Mouse (Mus musculus) adrenal gland, adult 2 months (tissue): ENCODE measurements around the gene Syt7. TPM values are rescaled to one million over a fixed set of nuclear protein-coding genes. Genes with fewer than 3 reads are reported as not detected.
A peak's percentile ranks its signal among the peaks of the same experiment; 100 is the strongest.

Experiments
- DNase-seq: peaks from one replicate; pipeline ENCODE4 v3.0.0; 2021
- polyA plus RNA-seq: library from polyadenylated mRNA; depleted of rRNA; stranded (reverse); fragments of >200 nt; gene quantifications from 2 replicates; pipeline ENCODE4 v1.2.3, GENCODE M21; 2012
- total RNA-seq, 2 experiments: library from RNA; stranded (reverse); gene quantifications; 2 replicates each; pipeline ENCODE4 v1.2.3; 2021

Syt7 gene
- total and polyA plus RNA-seq, 3 experiments: 13.5 to 38.3 (median 27.2) TPM

DNA sequence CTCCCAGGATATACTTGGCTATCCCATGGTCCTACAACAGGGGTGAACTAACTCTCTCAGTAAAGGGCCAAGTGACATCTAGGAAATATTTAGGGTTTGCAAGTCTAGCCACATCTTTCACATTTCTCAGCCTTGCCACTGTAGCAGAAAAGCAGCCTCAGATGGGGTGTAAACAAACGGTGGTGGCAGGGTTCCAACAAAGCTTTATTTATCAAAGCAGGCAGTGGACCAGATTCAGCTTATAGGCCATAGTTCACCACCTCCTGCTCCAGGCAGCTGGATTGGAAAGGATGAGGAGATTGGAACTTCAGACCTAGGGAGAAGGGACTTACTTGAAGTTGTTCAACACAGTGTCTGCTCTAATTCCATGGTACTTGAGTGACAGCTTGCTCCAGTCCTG lies 35.9 kb downstream of the Syt7 start:
- no peak for DNase-seq

- no peak for DNase-seq
Measured at GRCm38 (mm10) chr19:10425484-10426270, 36.8 kb downstream of the Syt7 start.

DNA sequence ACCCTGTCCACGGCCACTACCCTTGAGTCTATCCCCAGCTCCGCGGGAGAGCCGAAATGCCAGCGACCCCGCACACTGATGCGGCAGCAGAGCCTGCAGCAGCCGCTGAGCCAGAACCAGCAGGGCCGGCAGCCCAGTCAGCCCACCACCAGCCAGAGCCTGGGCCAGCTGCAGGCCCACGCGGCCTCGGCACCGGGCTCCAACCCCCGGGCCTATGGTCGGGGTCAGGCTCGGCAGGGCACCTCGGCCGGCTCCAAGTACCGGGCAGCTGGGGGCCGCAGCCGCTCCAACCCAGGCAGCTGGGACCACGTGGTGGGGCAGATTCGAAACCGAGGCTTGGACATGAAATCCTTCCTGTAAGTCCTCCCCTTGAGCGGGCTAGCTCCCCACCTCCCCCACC lies 37.4 kb downstream of the Syt7 start:
- DNase-seq: no peak

GRCm38 (mm10) chr19:10426793-10427192 lies 37.9 kb downstream of the Syt7 start:
- DNase-seq: no peak

GRCm38 (mm10) chr19:10427431-10427830 lies 38.5 kb downstream of the Syt7 start:
- no peak for DNase-seq

GRCm38 (mm10) chr19:10429371-10429770 lies 40.5 kb downstream of the Syt7 start:
- DNase-seq: no peak

DNA sequence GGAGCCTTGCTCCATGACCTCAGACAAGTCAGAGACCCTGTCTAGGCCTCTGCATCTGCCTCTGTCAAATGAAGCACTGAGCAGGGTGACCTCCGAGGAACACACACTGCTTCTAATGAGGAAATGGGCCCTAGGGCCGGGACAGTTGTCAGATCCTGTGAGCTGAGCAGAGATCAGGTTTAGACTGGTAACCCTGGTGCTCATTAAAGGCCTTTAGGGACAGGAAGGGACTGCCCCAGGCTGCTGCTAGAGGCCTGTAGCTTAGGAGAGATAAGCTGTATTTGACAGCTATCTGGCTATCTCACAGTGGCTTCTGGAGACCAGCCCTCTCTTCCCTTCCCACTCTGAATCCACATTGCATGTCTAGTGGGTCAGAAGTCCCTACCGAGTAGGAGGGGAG lies 42.5 kb downstream of the Syt7 start:
- DNase-seq: no peak

- DNase-seq: no peak
Measured at GRCm38 (mm10) chr19:10431841-10432240, 43.0 kb downstream of the Syt7 start.

GRCm38 (mm10) chr19:10433225-10433624 lies 44.3 kb downstream of the Syt7 start:
- DNase-seq: no peak

GRCm38 (mm10) chr19:10433879-10434540 lies 45.1 kb downstream of the Syt7 start:
- DNase-seq: no peak

DNA sequence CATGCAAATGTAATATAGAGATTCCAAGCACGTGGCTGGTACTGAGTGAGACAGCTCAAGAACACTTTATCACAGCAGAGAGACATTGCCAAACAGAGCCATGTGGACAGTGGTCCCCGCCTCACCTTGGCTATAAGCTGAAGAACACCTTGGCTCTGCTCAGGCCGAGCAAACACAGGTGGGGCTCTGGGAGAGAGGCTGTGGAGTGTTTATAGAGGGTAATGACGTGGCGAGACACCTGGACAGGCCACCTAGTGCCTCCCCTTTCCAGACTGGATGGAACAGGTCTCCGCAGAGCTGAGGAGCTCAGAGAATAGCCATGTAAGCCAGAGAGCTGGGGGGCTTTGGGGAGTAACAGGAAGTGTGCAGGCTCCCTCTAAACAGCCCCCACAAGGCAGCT lies 46.0 kb downstream of the Syt7 start:
- DNase-seq: no peak

GRCm38 (mm10) chr19:10435908-10436307 lies 47.0 kb downstream of the Syt7 start:
- DNase-seq: peak; percentile 75

DNA sequence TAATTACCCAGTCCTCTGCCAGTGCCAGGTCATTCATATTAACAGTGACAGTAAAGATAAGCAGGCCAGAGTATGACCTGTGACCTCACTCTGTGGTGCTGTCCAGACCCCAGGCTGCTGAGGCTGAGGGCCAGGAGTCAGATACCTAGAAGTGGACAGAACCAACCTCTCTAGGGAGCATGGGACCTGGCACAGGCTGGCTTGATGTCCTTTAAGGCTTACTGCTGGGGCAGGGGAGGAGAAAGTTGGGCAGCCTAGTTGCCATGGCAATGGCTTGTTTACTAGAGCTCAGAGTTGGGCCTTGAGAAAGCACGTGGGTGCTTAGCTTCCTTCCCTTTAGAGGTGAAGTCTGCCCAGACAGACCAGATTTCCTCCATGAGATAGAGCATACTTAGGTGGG lies 47.8 kb downstream of the Syt7 start:
- DNase-seq: peak; percentile 42

DNA sequence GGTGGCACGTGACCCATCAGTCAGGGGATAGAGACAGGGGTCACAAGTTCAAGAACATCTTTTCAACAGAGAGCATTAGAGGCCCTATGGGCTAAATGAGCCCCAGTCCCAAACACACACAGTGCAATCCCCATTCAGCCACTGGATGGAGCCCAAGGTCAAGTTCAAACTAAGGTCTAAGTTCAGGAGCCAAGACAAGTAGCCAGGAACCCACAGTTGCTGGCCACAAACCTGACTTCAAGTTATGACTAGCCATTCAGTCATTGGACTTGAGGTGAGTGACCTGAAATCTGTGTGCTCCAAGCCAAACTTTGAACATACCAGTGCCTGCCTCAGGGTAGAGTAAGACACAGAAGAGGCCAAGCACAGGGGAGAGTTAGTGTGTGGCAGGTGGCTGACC lies 48.6 kb downstream of the Syt7 start:
- DNase-seq: no peak

GRCm38 (mm10) chr19:10444685-10445369 lies 55.9 kb downstream of the Syt7 start:
- DNase-seq: no peak

DNA sequence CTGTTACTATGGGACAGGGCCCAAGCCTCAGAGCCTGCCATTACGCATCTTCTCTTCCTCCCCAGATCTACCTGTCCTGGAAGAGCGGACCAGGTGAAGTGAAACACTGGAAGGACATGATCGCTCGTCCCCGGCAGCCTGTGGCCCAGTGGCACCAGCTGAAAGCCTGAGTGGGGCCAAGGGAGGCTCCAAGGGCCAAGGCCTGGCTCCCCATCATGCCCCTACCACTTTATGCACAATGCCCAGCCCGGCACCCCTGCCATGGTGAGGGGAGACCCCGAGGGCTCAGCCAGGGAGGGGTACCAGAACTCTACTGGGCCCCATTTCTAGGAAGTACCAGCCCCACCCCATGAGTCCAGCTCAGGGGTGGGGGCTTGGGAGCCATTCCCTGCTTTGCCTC lies 59.4 kb downstream of the Syt7 start:
- DNase-seq: no peak

GRCm38 (mm10) chr19:10449190-10449589 lies 60.3 kb downstream of the Syt7 start:
- DNase-seq: no peak

- DNase-seq: peak; percentile 61
Measured at GRCm38 (mm10) chr19:10449708-10450107, 60.8 kb downstream of the Syt7 start.

GRCm38 (mm10) chr19:10454718-10455436 lies 66.0 kb downstream of the Syt7 start:
- no peak for DNase-seq

DNA sequence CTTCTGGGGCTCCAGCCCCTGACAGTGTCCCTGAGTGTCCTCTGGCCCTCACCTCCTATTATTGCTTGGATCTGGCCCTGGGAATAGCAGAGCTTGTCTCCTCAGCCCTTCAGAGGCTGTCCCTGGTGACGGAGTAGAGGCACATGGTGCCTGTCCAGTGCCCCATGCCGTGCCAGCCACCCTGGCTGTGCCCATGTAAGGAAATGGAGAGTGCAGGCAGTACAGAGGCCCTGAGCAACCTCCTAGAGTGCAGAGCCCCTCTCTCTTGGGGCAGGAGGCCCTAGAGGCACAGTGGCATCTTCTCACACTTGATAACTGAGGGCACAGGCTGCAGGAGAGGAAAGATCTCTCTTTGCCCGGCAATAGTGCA lies 66.5 kb downstream of the Syt7 start:
- no peak for DNase-seq

DNA sequence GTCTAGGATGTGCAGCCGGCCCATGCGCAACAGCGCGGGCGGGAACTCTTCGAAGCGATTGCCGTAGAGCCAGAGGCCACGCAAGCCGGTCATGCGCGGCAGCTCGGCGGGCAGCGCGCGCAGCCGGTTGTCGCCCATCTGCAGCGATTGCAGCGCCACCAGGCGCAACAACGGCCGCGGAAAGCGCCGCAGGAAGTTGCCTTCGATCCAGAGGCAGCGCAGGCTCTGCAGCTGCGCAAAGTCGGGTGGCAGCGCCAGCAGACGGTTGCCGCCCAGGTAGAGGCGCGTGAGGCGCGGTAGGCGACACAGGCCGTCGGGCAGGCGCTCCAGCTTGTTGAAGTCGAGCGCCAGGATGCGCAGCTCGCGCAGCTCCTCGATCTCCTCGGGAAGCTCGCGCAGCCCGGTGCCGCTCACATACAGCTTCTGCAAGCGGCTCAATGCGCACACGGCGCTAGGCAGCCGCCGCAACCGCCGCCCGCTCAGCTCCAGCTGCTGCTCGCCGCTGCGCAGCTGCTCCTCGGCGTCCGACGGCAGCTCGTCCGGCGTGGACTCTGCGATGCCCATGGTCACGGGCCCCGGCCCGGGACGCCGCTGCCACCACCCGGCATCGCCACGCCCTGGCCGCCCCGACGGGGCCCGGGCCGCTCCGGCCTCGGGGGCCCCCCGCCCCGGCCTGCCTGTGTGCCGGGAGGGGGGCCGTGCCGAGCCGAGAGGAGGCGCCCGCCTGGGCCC lies 68.0 kb downstream of the Syt7 start, which contains the start of gene Lrrc10b:
TSS of gene Lrrc10b (minus strand) at position 722 of the 732 bp plus-strand sequence.
- DNase-seq: peak; percentile 74

- peak; percentile 81 for DNase-seq
Measured at GRCm38 (mm10) chr19:10457484-10457800, 68.6 kb downstream of the Syt7 start.
